Mouse (Mus musculus) heart, embryonic 14.5 days (tissue): ENCODE measurements around the gene Tas2r138. TPM values are rescaled to one million over a fixed set of nuclear protein-coding genes. Genes with fewer than 3 reads are reported as not detected.

ENCODE experiments used
- polyA plus RNA-seq: library from polyadenylated mRNA; unstranded; fragments of >200 nt; fragmentation: Nextera tagmentation; extraction: Ambion mirVana; gene quantifications from 2 replicates; pipeline ENCODE4 v1.2.1, GENCODE M21; 2014

The Tas2r138 gene
- polyA plus RNA-seq, 1 experiment from 2014 or later = not detected

Other genes with a start within 250 kb of the Tas2r138 start
- 3.5 and 3.6 TPM in 2 replicates for gene E330009J07Rik, start 177.2 kb downstream of the Tas2r138 start, polyA plus RNA-seq
- gene Wee2, start 174.2 kb downstream of the Tas2r138 start, polyA plus RNA-seq = not detected in 2 replicates
- 97.5 and 105 TPM in 2 replicates for gene Ssbp1, start 142.0 kb downstream of the Tas2r138 start, polyA plus RNA-seq
- not detected in 2 replicates for gene Tas2r137, start 122.1 kb downstream of the Tas2r138 start, polyA plus RNA-seq
- gene Tas2r108, start 119.8 kb downstream of the Tas2r138 start, polyA plus RNA-seq = not detected in 2 replicates
- not detected in 2 replicates for gene Prss37, start 93.8 kb downstream of the Tas2r138 start, polyA plus RNA-seq
- not detected in 2 replicates for gene Olfr461, start 58.3 kb downstream of the Tas2r138 start, polyA plus RNA-seq
- not detected in 2 replicates for gene Olfr460, start 43.8 kb downstream of the Tas2r138 start, polyA plus RNA-seq
- 0.77 and 1.3 TPM in 2 replicates for gene Clec5a, start 27.5 kb downstream of the Tas2r138 start, polyA plus RNA-seq
- 0.11 TPM in 1 of 2 replicates, not detected in the other for gene Mgam, start 15.5 kb upstream of the Tas2r138 start, polyA plus RNA-seq